Mouse (Mus musculus): ENCODE measurements around the gene C1d. TPM values are rescaled to one million over a fixed set of nuclear protein-coding genes. Genes with fewer than 3 reads are reported as not detected.
"Not testable (repeated sequence)": the region's sequence is repeated elsewhere in the genome, so short reads cannot be mapped to it uniquely, and the experiment has no call there.

Gene C1d
- polyA plus RNA-seq (2012; rRNA removed) = 12.0 and 13.9 TPM in 2 replicates

- DNase-seq (ENCODE audit: low read depth) = peak; percentile 46
These were observed at the start of gene C1d for GRCm38 (mm10) chr11:17257443-17257842. TSS of gene C1d (plus strand) at chr11:17257579.

GRCm38 (mm10) chr11:17211258-17212140 is 45.9 kb upstream of the C1d start, which contains the start of gene Pno1:
TSS of gene Pno1 (minus strand) at chr11:17211568.
- DNase-seq (ENCODE audit: low read depth) = peak; percentile 70

GRCm38 (mm10) chr11:17212141-17212495 is 45.3 kb upstream of the C1d start:
- DNase-seq (ENCODE audit: low read depth) = no peak

GRCm38 (mm10) chr11:17212903-17213509 is 44.4 kb upstream of the C1d start:
- no peak for DNase-seq (ENCODE audit: low read depth)

- no peak for DNase-seq (ENCODE audit: low read depth)
These were observed 41.9 kb upstream of the C1d start for GRCm38 (mm10) chr11:17215475-17215874.

- no peak for DNase-seq (ENCODE audit: low read depth)
These were observed 36.3 kb upstream of the C1d start for GRCm38 (mm10) chr11:17221126-17221525.

- no peak for DNase-seq (ENCODE audit: low read depth)
These were observed 24.6 kb upstream of the C1d start for GRCm38 (mm10) chr11:17232792-17233191.

GRCm38 (mm10) chr11:17236449-17237037 is 20.8 kb upstream of the C1d start:
- DNase-seq (ENCODE audit: low read depth) = no peak

GRCm38 (mm10) chr11:17238598-17238997 is 18.8 kb upstream of the C1d start:
- not testable (repeated sequence) for DNase-seq (ENCODE audit: low read depth)

- DNase-seq (ENCODE audit: low read depth) = no peak
These were observed 8.7 kb upstream of the C1d start for GRCm38 (mm10) chr11:17248715-17249114.

- DNase-seq (ENCODE audit: low read depth) = no peak
These were observed 490 bp upstream of the C1d start for GRCm38 (mm10) chr11:17256813-17257365.

- no peak for DNase-seq (ENCODE audit: low read depth)
These were observed 482 bp downstream of the C1d start for GRCm38 (mm10) chr11:17257861-17258260.

GRCm38 (mm10) chr11:17267176-17267575 is 9.8 kb downstream of the C1d start:
- no peak for DNase-seq (ENCODE audit: low read depth)

GRCm38 (mm10) chr11:17268801-17269200 is 11.4 kb downstream of the C1d start:
- no peak for DNase-seq (ENCODE audit: low read depth)

- no peak for DNase-seq (ENCODE audit: low read depth)
These were observed 22.6 kb downstream of the C1d start for GRCm38 (mm10) chr11:17279959-17280358.

- no peak for DNase-seq (ENCODE audit: low read depth)
These were observed 26.7 kb downstream of the C1d start for GRCm38 (mm10) chr11:17284055-17284454.

GRCm38 (mm10) chr11:17288884-17289283 is 31.5 kb downstream of the C1d start:
- no peak for DNase-seq (ENCODE audit: low read depth)

- DNase-seq (ENCODE audit: low read depth) = peak; percentile 20
These were observed 48.9 kb downstream of the C1d start for GRCm38 (mm10) chr11:17306007-17306891.

GRCm38 (mm10) chr11:17307457-17307856 is 50.1 kb downstream of the C1d start:
- DNase-seq (ENCODE audit: low read depth) = no peak
